Mouse (Mus musculus) hindbrain, postnatal 0 days (tissue): ENCODE measurements at regions not wholly inside any gene's neighbourhood (a gene's known extent, or its start where the extent isn't known, plus 50 kb on each side); places are given as distances from the start of the nearest gene placed in this dataset.

ENCODE experiments used
- ATAC-seq: fragments of 200-750 bp; cut with Nextera tagmentation; 2 replicates; pipeline ENCODE4 v1.8.0; 2017; ENCODE audit warnings: mild to moderate bottlenecking, moderate TSS enrichment, moderate library complexity
- DNase-seq: peaks from one replicate; pipeline ENCODE4 v3.0.0-alpha.2; 2015; ENCODE audit warnings: low spot score
- H3K27ac ChIP-seq: fragments of 300-500 bp; sonication (generic); 2 replicates; pipeline ENCODE4 v1.5.1; 2014; ENCODE audit warnings: mild to moderate bottlenecking
- H3K27me3 ChIP-seq: fragments of 300-500 bp; sonication (generic); 2 replicates; pipeline ENCODE4 v1.6.1; 2014; ENCODE audit warnings: low read length, mixed read lengths; ENCODE audit not compliant: insufficient read depth
- H3K36me3 ChIP-seq: fragments of 300-500 bp; sonication (generic); 2 replicates; pipeline ENCODE4 v1.6.1; 2014; ENCODE audit warnings: low read length, mixed read lengths; ENCODE audit not compliant: insufficient read depth
- H3K4me1 ChIP-seq: fragments of 300-500 bp; sonication (generic); 2 replicates; pipeline ENCODE4 v1.6.1; 2014; ENCODE audit warnings: antibody characterized with exemption, low read length, mixed read lengths; ENCODE audit not compliant: insufficient read depth
- H3K4me2 ChIP-seq: fragments of 300-500 bp; sonication (generic); 2 replicates; pipeline ENCODE4 v1.6.1; 2014; ENCODE audit warnings: low read depth, mild to moderate bottlenecking, low read length, moderate library complexity, mixed read lengths
- H3K4me3 ChIP-seq: fragments of 300-500 bp; sonication (generic); 2 replicates; pipeline ENCODE4 v1.5.1; 2014; ENCODE audit warnings: low read length
- H3K9ac ChIP-seq: fragments of 300-500 bp; sonication (generic); replicated peaks from 2 replicates; pipeline ENCODE4 v1.6.1; 2014; ENCODE audit warnings: mild to moderate bottlenecking, low read length, moderate library complexity, mixed read lengths
- H3K9me3 ChIP-seq: fragments of 300-500 bp; sonication (generic); 2 replicates; pipeline ENCODE4 v1.6.1; 2016; ENCODE audit warnings: low read length, mixed read lengths
- CTCF ChIP-seq: IDR thresholded peaks from 2 replicates; pipeline ENCODE4 v1.5.1; 2016; ENCODE audit warnings: antibody characterized with exemption, control low read depth, low read depth
- WGBS: fragments of 180-500 bp; shearing (Covaris S2); extraction: QIAGEN DNeasy Blood & Tissue Kit; methylation state at CpG from one replicate; pipeline ENCODE4 v1.1.7; 2014; 5-methylcytosine and 5-hydroxymethylcytosine counted together

GRCm38 (mm10) chr1:90274968-90275651 is 71.3 kb downstream of the Ackr3 start:
- Histone ChIP-seq H3K27me3 (no peaks in the 10 kb centered on the region), H3K9me3 (no peaks in the 10 kb centered on the region), H3K9ac (no peak overlapping the region), H3K4me1 (peaks cover 8% of the 10 kb centered on the region), H3K27ac (no peak overlapping the region), H3K4me3 (no peak overlapping the region), H3K4me2 (no peak overlapping the region), H3K36me3 (no peaks in the 10 kb centered on the region)
- TF ChIP-seq CTCF = no peak
- WGBS = 87% methylated on average over 9 of the region's 9 CpGs
- DNase-seq (no peak), ATAC-seq (no peak)

DNA sequence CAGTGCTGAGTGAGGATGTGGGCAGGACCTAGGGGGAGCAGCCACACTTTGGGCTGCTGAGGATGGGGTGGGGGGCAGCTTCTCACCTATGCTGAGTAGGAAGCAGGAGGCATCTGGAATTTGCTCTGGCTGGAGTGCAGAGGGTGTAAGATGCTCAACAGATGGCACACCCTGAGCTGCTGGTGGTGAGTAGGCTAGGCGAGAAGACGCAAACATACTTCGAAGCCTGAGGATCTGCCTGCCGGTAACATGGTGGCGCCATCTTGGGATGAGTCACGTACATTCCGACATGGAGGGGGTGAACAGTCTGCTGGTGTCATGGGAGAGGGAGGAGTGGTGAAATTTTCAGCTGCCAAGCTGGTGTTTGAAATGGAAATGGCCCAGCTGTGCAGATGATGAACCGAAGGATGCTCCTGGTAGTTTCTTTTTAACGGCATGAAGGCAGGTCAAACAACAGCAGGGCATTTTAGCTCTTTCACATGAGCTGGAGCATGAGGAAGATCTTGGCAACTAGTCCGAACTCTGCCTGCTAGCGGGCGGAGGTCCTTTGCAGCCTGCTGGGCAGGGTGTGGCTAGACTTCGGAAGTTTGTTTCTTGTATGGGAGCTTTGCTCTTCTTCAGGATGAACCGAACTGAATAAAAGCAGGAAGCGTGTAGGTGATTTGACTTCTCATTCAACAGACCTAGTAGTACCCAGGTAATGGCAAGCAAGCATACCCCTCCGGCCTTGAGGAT is 72.2 kb downstream of the Ackr3 start:
- WGBS = 61% methylated on average over 16 of the region's 16 CpGs
- H3K9me3 ChIP-seq = no peaks in the 10 kb centered on the region
- H3K27me3 ChIP-seq = no peaks in the 10 kb centered on the region
- ATAC-seq (no peak), DNase-seq (no peak)
- H3K4me3 ChIP-seq = no peak overlapping the region
- H3K4me1 ChIP-seq = peaks cover 8% of the 10 kb centered on the region
- 0 out of 2 replicates have a peak, but pooled peaks have one; percentile 18 for TF ChIP-seq CTCF
- H3K36me3 ChIP-seq = no peaks in the 10 kb centered on the region
- H3K9ac ChIP-seq = no peak overlapping the region
- no peak overlapping the region for H3K4me2 ChIP-seq
- H3K27ac ChIP-seq = no peak overlapping the region

DNA sequence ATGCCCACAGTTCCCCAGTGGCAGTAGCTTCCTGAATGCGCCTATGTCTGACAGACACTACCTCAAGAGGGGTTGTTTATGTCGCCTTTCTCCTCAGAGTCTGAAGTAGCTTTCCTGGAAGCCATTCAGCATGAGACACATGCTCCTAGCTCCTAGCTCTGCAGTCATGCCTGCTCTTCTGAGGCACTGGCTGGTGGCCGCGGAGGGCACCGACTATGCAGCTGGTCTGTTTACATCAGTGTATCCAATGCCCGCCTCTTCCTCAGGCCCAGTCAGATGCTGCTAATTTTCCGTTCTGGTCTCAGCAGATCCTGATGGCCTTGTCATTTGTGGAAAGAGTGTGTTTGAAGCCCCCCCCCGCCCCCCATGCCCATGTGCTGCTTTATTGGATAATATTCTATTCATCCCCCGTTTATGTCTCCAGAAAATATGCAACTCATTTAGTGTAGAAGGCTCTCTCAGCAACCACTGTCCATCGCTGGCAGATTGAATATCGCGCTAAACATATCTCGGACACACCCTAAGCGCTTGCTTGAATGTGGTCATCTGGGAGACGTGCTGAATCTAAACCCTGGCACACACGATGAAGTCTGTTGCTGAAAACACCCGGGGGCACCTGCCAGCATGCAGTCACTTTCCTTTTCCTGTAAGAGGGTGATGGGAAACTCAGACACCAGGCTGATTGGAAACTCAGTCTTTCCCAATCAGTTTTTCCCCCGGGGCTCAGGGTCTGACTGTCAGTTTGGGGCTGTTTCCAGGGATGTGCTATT is 73.9 kb downstream of the Ackr3 start:
- Histone ChIP-seq H3K4me2 (no peak overlapping the region), H3K27me3 (no peaks in the 10 kb centered on the region), H3K9ac (no peak overlapping the region), H3K4me1 (peaks cover 8% of the 10 kb centered on the region), H3K36me3 (no peaks in the 10 kb centered on the region), H3K4me3 (no peak overlapping the region), H3K27ac (no peak overlapping the region), H3K9me3 (no peaks in the 10 kb centered on the region)
- DNase-seq (no peak), ATAC-seq (no peak)
- 65% methylated on average over 18 of the region's 18 CpGs for WGBS
- no peak for TF ChIP-seq CTCF

DNA sequence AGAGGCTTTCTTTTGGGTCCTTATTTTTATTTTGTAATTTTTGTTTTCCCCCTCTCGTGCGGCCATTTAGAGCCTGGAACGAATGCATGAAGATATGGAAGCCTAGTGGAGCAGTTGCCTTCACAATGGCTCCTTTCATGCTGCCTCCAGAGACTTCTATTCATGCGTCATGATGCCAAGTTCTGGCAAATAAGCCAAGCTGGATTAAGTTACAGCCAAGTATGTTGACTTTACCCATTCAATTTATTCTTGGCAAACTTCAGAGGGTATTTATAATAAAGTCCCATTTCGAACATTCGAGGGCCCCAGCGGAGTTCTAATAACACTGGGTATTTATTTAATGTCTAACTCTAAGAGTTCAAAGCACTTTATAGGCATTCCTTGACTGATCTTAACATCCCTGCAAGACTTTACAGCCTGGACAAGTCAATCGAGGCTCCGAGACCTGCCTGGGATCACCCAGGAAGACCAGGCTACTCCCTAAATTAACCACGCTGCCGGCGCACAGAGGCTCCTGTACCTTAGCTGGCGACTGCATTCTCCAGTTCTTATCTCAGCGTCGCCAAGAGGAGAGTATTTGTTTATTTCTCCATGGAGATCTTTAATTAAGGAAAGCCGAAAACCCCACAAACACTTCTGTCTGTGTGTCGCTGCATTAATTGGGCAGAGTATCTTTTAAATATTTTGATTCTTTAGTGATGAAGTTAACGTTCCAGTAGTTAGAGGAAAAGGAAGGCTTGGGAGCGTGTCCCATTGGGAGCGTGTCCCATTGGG is 75.5 kb downstream of the Ackr3 start:
- no peaks in the 10 kb centered on the region for H3K9me3 ChIP-seq
- H3K4me1 ChIP-seq = peaks cover 13% of the 10 kb centered on the region
- no peak overlapping the region for H3K9ac ChIP-seq
- peak; percentile 61; the same call in 1 of the 2 replicates for ATAC-seq
- peak overlapping the region; percentile 48; the same call in 1 of the 2 replicates for H3K27ac ChIP-seq
- peak; percentile 77 for DNase-seq
- H3K36me3 ChIP-seq = no peaks in the 10 kb centered on the region
- no peak overlapping the region for H3K4me2 ChIP-seq
- 45% methylated on average over 20 of the region's 20 CpGs for WGBS
- no peak for TF ChIP-seq CTCF
- H3K27me3 ChIP-seq = no peaks in the 10 kb centered on the region
- no peak overlapping the region for H3K4me3 ChIP-seq

GRCm38 (mm10) chr1:90280227-90280626 is 76.4 kb downstream of the Ackr3 start:
- ATAC-seq (no peak), DNase-seq (no peak)
- TF ChIP-seq CTCF = no peak
- Histone ChIP-seq H3K36me3 (no peaks in the 10 kb centered on the region), H3K9ac (no peak overlapping the region), H3K4me1 (peaks cover 23% of the 10 kb centered on the region), H3K4me2 (no peak overlapping the region), H3K27me3 (no peaks in the 10 kb centered on the region), H3K27ac (peak overlapping the region; percentile 48; the same call in 1 of the 2 replicates), H3K4me3 (no peak overlapping the region), H3K9me3 (no peaks in the 10 kb centered on the region)
- 56% methylated on average over 8 of the region's 8 CpGs for WGBS

DNA sequence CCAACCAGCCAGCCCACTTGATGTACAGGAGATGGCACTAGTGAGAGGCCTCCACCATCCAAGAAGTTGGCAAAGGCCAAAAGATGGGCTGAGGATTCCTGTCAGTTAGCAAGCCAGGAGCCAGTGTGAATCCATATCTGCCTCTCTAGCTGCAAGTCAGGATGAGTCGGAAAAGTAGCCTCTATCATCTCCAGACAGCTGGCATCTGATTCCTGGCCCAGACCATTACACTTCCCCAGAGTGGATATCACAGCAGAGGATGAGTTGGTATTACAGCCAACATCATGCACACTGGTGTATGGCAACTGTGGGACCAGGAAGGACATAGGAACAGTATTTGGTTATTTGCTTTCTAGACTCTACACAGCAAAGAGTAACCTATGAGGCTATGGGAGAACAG is 77.5 kb downstream of the Ackr3 start:
- Histone ChIP-seq H3K4me1 (peaks cover 25% of the 10 kb centered on the region), H3K36me3 (no peaks in the 10 kb centered on the region), H3K4me2 (no peak overlapping the region), H3K9ac (no peak overlapping the region), H3K4me3 (no peak overlapping the region), H3K27me3 (no peaks in the 10 kb centered on the region), H3K9me3 (no peaks in the 10 kb centered on the region), H3K27ac (no peak overlapping the region)
- ATAC-seq = no peak
- 0 out of 2 replicates have a peak, but pooled peaks have one; percentile 11 for TF ChIP-seq CTCF
- DNase-seq = no peak
- WGBS = 73% methylated on average over 1 of the region's 1 CpGs
